Mouse (Mus musculus) adipose tissue, adult 10 weeks (tissue): ENCODE results near the gene Gapdhs. TPM values are rescaled to one million over a fixed set of nuclear protein-coding genes. Genes with fewer than 3 reads are reported as not detected.

Experiments
- polyA plus RNA-seq: library from polyadenylated mRNA; stranded (reverse); fragments of 350-450 nt; fragmentation: Illumina TruSeq; extraction: RNeasy Lipid Tissue Mini Kit (QIAGEN cat#74804); gene quantifications from one replicate; pipeline ENCODE4 v1.2.3, GENCODE M21; 2014; ENCODE audit warnings: low read depth, low replicate concordance

Gapdhs gene
- polyA plus RNA-seq: 58.5 TPM

DNA sequence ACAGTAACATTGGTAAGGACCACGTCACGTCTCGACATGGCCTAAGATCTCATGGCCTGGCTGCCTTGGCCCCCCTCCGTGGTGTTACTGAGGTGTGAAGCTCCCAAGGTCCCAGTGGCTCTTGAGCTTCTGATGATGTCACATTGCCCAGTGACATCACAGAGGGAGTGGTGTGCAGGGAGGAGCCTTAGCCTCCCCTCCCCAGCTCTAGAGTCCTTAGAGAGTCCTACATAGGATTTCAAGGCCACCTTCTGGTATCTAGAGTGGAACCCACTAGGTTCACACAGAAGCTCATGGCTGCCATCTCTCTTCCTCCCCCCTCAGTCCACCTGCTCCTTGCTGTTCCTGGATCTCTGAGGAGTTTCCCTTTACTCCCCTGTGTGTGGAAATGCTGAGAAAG lies at the start of gene Gapdhs:
Gene Gapdhs (minus strand): TSS at position 65 of the 400 bp plus-strand sequence.

GRCm38 (mm10) chr7:30787377-30788022 lies 44.0 kb upstream of the Gapdhs start, which contains the start of gene Krtdap:
Krtdap (plus strand) TSS chr7:30787896.

GRCm38 (mm10) chr7:30763456-30763855 lies 20.0 kb upstream of the Gapdhs start, which contains the start of gene Dmkn:
Dmkn (plus strand) TSS chr7:30763756.

GRCm38 (mm10) chr7:30751086-30751669 lies 7.7 kb upstream of the Gapdhs start, which contains the start of gene Sbsn:
Sbsn (plus strand) TSS chr7:30751471.

GRCm38 (mm10) chr7:30729396-30730063 lies 14.0 kb downstream of the Gapdhs start, which contains the start of gene Tmem147:
Tmem147 (minus strand) TSS chr7:30729540.

DNA sequence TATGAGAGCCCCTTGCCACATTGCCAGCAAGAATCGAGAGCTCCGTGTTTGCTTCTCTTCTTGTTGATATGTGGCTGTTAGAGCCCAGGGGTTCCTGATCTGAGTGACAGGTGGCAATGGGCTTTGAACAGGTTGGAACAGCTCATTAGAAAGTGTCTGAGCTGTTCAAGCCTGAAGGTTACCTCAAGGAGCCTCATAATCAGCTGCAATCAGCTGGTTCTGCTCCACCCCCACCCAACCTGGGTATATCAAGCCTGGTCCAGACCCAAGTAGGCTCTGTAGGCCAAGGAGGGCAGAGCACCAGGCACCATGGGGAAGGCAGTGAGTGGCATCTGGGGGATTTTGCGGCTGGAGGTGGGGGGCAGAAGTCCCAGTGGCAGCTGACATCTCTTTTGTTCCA lies 31.5 kb downstream of the Gapdhs start, which contains the start of gene Atp4a:
Gene Atp4a (plus strand): TSS at position 268 of the 400 bp plus-strand sequence.

GRCm38 (mm10) chr7:30698589-30698988 lies 44.9 kb downstream of the Gapdhs start, which contains the start of gene 2200002J24Rik:
2200002J24Rik (plus strand) TSS chr7:30698926.

Other genes with a start within 250 kb of the Gapdhs start
- gene Arhgap33, start 208.6 kb downstream of the Gapdhs start, polyA plus RNA-seq: 11.2 TPM
- gene Hspb6, start 191.5 kb downstream of the Gapdhs start, polyA plus RNA-seq: 19.1 TPM
- gene Proser3, start 191.4 kb downstream of the Gapdhs start, polyA plus RNA-seq: 13.6 TPM
- gene Lin37, start 183.8 kb downstream of the Gapdhs start, polyA plus RNA-seq: 26.3 TPM
- gene U2af1l4, start 180.4 kb downstream of the Gapdhs start, polyA plus RNA-seq: 50.0 TPM
- gene Gm49396, start 180.3 kb downstream of the Gapdhs start, polyA plus RNA-seq: 6.5 TPM
- gene Psenen, start 180.1 kb downstream of the Gapdhs start, polyA plus RNA-seq: 138 TPM
- 2.8 TPM for gene Igflr1, start 178.3 kb downstream of the Gapdhs start, polyA plus RNA-seq
- 28.8 TPM for gene Kmt2b, start 155.0 kb downstream of the Gapdhs start, polyA plus RNA-seq
- gene Zbtb32, start 144.8 kb downstream of the Gapdhs start, polyA plus RNA-seq: 2.1 TPM
- gene Upk1a, start 130.8 kb downstream of the Gapdhs start, polyA plus RNA-seq: 25.2 TPM
- gene Cox6b1, start 117.5 kb downstream of the Gapdhs start, polyA plus RNA-seq: 824 TPM
- gene Etv2, start 107.8 kb downstream of the Gapdhs start, polyA plus RNA-seq: not detected
- gene Rbm42, start 93.4 kb downstream of the Gapdhs start, polyA plus RNA-seq: 55.3 TPM
- 12.3 TPM for gene Haus5, start 78.7 kb downstream of the Gapdhs start, polyA plus RNA-seq
- 2.8 TPM for gene Pmis2, start 72.1 kb downstream of the Gapdhs start, polyA plus RNA-seq
- not detected for gene 2200002J24Rik, start 44.8 kb downstream of the Gapdhs start, polyA plus RNA-seq
- gene Atp4a, start 31.5 kb downstream of the Gapdhs start, polyA plus RNA-seq: 66.9 TPM
- gene Tmem147, start 14.1 kb downstream of the Gapdhs start, polyA plus RNA-seq: 135 TPM
- 31.5 TPM for gene Sbsn, start 7.8 kb upstream of the Gapdhs start, polyA plus RNA-seq
- gene Dmkn, start 20.1 kb upstream of the Gapdhs start, polyA plus RNA-seq: 12.2 TPM
- gene Krtdap, start 44.2 kb upstream of the Gapdhs start, polyA plus RNA-seq: not detected
- gene Ffar2, start 80.1 kb upstream of the Gapdhs start, polyA plus RNA-seq: 29.9 TPM
- not detected for gene Ffar3, start 112.5 kb upstream of the Gapdhs start, polyA plus RNA-seq
- gene Ffar1, start 117.9 kb upstream of the Gapdhs start, polyA plus RNA-seq: not detected
- gene Cd22, start 136.7 kb upstream of the Gapdhs start, polyA plus RNA-seq: 0.56 TPM
- gene Mag, start 171.2 kb upstream of the Gapdhs start, polyA plus RNA-seq: 0.88 TPM
- gene Hamp2, start 181.0 kb upstream of the Gapdhs start, polyA plus RNA-seq: not detected
- not detected for gene Hamp, start 200.4 kb upstream of the Gapdhs start, polyA plus RNA-seq
- gene Usf2, start 213.1 kb upstream of the Gapdhs start, polyA plus RNA-seq: 105 TPM
- 45.5 TPM for gene Lsr, start 229.8 kb upstream of the Gapdhs start, polyA plus RNA-seq
- gene Fam187b, start 230.1 kb upstream of the Gapdhs start, polyA plus RNA-seq: 13.2 TPM